Mouse (Mus musculus): ENCODE measurements around the gene Ehmt2. TPM values are rescaled to one million over a fixed set of nuclear protein-coding genes. Genes with fewer than 3 reads are reported as not detected.

Ehmt2 gene
- polyA plus RNA-seq, 1 experiment from 2014 or later = 121 TPM

- H3K36me3 ChIP-seq (ENCODE audit: control insufficient read depth, insufficient read depth) = no peaks in the 10 kb centered on the region
- no peak overlapping the region for H3K4me3 ChIP-seq (replicated peaks; ENCODE audit: low read length)
- no peaks in the 10 kb centered on the region for H3K9me3 ChIP-seq (ENCODE audit: control insufficient read depth, low read length)
- H3K4me2 ChIP-seq (ENCODE audit: low read length) = no peak overlapping the region
- no peak overlapping the region for H3K27ac ChIP-seq (ENCODE audit: low read length)
- ATAC-seq = no peak
- H3K9ac ChIP-seq (replicated peaks; ENCODE audit: low read depth, low read length) = no peak overlapping the region
- 34% methylated on average over 3 of the region's 3 CpGs for WGBS
- H3K27me3 ChIP-seq (replicated peaks; ENCODE audit: control insufficient read depth, insufficient read depth, low read length) = peaks cover 5% of the 10 kb centered on the region; the same call in 1 of the 2 replicates
- H3K4me1 ChIP-seq (replicated peaks; ENCODE audit: control insufficient read depth, insufficient read depth, low read length) = peaks cover 7% of the 10 kb centered on the region
These were observed 63.9 kb downstream of the Ehmt2 start for GRCm38 (mm10) chr17:34962125-34962524.

- Histone ChIP-seq H3K27ac (ENCODE audit: low read length) (no peak overlapping the region), H3K9ac (replicated peaks; ENCODE audit: low read depth, low read length) (no peak overlapping the region), H3K27me3 (replicated peaks; ENCODE audit: control insufficient read depth, insufficient read depth, low read length) (peaks cover 7% of the 10 kb centered on the region; the same call in 1 of the 2 replicates), H3K4me1 (replicated peaks; ENCODE audit: control insufficient read depth, insufficient read depth, low read length) (peaks cover 7% of the 10 kb centered on the region), H3K4me2 (ENCODE audit: low read length) (no peak overlapping the region), H3K4me3 (replicated peaks; ENCODE audit: low read length) (no peak overlapping the region), H3K36me3 (ENCODE audit: control insufficient read depth, insufficient read depth) (no peaks in the 10 kb centered on the region), H3K9me3 (ENCODE audit: control insufficient read depth, low read length) (no peaks in the 10 kb centered on the region)
- ATAC-seq = no peak
- 48% methylated on average over 1 of the region's 1 CpGs for WGBS
These were observed 64.6 kb downstream of the Ehmt2 start for GRCm38 (mm10) chr17:34962841-34963240.

Small RNA genes within 50 kb of the gene (microRNA-seq; reads per million reads assigned to microRNA genes)
- gene Mir6972 = not detected

Other genes with a start within 250 kb of the Ehmt2 start
- 0.08 and 0.09 TPM in 2 replicates for gene Tnxb, start 227.9 kb upstream of the Ehmt2 start, polyA plus RNA-seq (2015; fragmentation: Nextera tagmentation; extraction: Ambion mirVana)
- 0.16 TPM in 1 of 2 replicates, not detected in the other for gene C4b, start 154.6 kb upstream of the Ehmt2 start, polyA plus RNA-seq (2015; fragmentation: Nextera tagmentation; extraction: Ambion mirVana)
- gene Cyp21a1, start 93.9 kb upstream of the Ehmt2 start, polyA plus RNA-seq (2015; fragmentation: Nextera tagmentation; extraction: Ambion mirVana) = not detected in 2 replicates
- 33.4 and 50.4 TPM in 2 replicates for gene Stk19, start 61.5 kb upstream of the Ehmt2 start, polyA plus RNA-seq (2015; fragmentation: Nextera tagmentation; extraction: Ambion mirVana)
- 64.8 and 75.6 TPM in 2 replicates for gene Dxo, start 61.5 kb upstream of the Ehmt2 start, polyA plus RNA-seq (2015; fragmentation: Nextera tagmentation; extraction: Ambion mirVana)
- gene Skiv2l, start 48.3 kb upstream of the Ehmt2 start, polyA plus RNA-seq (2015; fragmentation: Nextera tagmentation; extraction: Ambion mirVana) = 65.6 and 67.5 TPM in 2 replicates
- 87.5 and 97.7 TPM in 2 replicates for gene Nelfe, start 48.1 kb upstream of the Ehmt2 start, polyA plus RNA-seq (2015; fragmentation: Nextera tagmentation; extraction: Ambion mirVana)
- 1.1 and 1.3 TPM in 2 replicates for gene Cfb, start 36.0 kb upstream of the Ehmt2 start, polyA plus RNA-seq (2015; fragmentation: Nextera tagmentation; extraction: Ambion mirVana)
- 7.1 and 8.0 TPM in 2 replicates for gene Zbtb12, start 19.0 kb upstream of the Ehmt2 start, polyA plus RNA-seq (2015; fragmentation: Nextera tagmentation; extraction: Ambion mirVana)
- 0.29 TPM in 1 of 2 replicates, not detected in the other for gene Gm20547, start 16.4 kb upstream of the Ehmt2 start, polyA plus RNA-seq (2015; fragmentation: Nextera tagmentation; extraction: Ambion mirVana)
- 1.6 and 1.7 TPM in 2 replicates for gene C2, start 204 bp upstream of the Ehmt2 start, polyA plus RNA-seq (2015; fragmentation: Nextera tagmentation; extraction: Ambion mirVana)
- 0.09 TPM in 1 of 2 replicates, not detected in the other for gene Slc44a4, start 16.0 kb downstream of the Ehmt2 start, polyA plus RNA-seq (2015; fragmentation: Nextera tagmentation; extraction: Ambion mirVana)
- 31.8 and 36.8 TPM in 2 replicates for gene Neu1, start 32.8 kb downstream of the Ehmt2 start, polyA plus RNA-seq (2015; fragmentation: Nextera tagmentation; extraction: Ambion mirVana)
- gene Hspa1b, start 60.8 kb downstream of the Ehmt2 start, polyA plus RNA-seq (2015; fragmentation: Nextera tagmentation; extraction: Ambion mirVana) = 0.14 TPM in 1 of 2 replicates, not detected in the other
- not detected in 2 replicates for gene Gm20481, start 71.4 kb downstream of the Ehmt2 start, polyA plus RNA-seq (2015; fragmentation: Nextera tagmentation; extraction: Ambion mirVana)
- gene Hspa1a, start 73.7 kb downstream of the Ehmt2 start, polyA plus RNA-seq (2015; fragmentation: Nextera tagmentation; extraction: Ambion mirVana) = 3.3 and 5.2 TPM in 2 replicates
- 1.5 and 1.7 TPM in 2 replicates for gene Hspa1l, start 74.2 kb downstream of the Ehmt2 start, polyA plus RNA-seq (2015; fragmentation: Nextera tagmentation; extraction: Ambion mirVana)
- gene Lsm2, start 83.4 kb downstream of the Ehmt2 start, polyA plus RNA-seq (2015; fragmentation: Nextera tagmentation; extraction: Ambion mirVana) = 119 and 121 TPM in 2 replicates
- gene Vars, start 102.5 kb downstream of the Ehmt2 start, polyA plus RNA-seq (2015; fragmentation: Nextera tagmentation; extraction: Ambion mirVana) = 81.7 and 85.2 TPM in 2 replicates
- gene Vwa7, start 118.1 kb downstream of the Ehmt2 start, polyA plus RNA-seq (2015; fragmentation: Nextera tagmentation; extraction: Ambion mirVana) = 0.12 and 0.14 TPM in 2 replicates
- 2.2 and 2.7 TPM in 2 replicates for gene Sapcd1, start 129.5 kb downstream of the Ehmt2 start, polyA plus RNA-seq (2015; fragmentation: Nextera tagmentation; extraction: Ambion mirVana)
- 3.1 and 3.4 TPM in 2 replicates for gene Msh5, start 148.3 kb downstream of the Ehmt2 start, polyA plus RNA-seq (2015; fragmentation: Nextera tagmentation; extraction: Ambion mirVana)
- 79.3 and 85.5 TPM in 2 replicates for gene Clic1, start 151.5 kb downstream of the Ehmt2 start, polyA plus RNA-seq (2015; fragmentation: Nextera tagmentation; extraction: Ambion mirVana)
- 484 and 489 TPM in 2 replicates for gene Ddah2, start 160.6 kb downstream of the Ehmt2 start, polyA plus RNA-seq (2015; fragmentation: Nextera tagmentation; extraction: Ambion mirVana)
- not detected in 2 replicates for gene Ly6g6c, start 166.9 kb downstream of the Ehmt2 start, polyA plus RNA-seq (2015; fragmentation: Nextera tagmentation; extraction: Ambion mirVana)
- 0.24 TPM in 1 of 2 replicates, not detected in the other for gene Mpig6b, start 167.7 kb downstream of the Ehmt2 start, polyA plus RNA-seq (2015; fragmentation: Nextera tagmentation; extraction: Ambion mirVana)
- gene Ly6g6e, start 178.4 kb downstream of the Ehmt2 start, polyA plus RNA-seq (2015; fragmentation: Nextera tagmentation; extraction: Ambion mirVana) = 11.8 and 12.3 TPM in 2 replicates
- 1.2 and 1.6 TPM in 2 replicates for gene Ly6g6d, start 179.6 kb downstream of the Ehmt2 start, polyA plus RNA-seq (2015; fragmentation: Nextera tagmentation; extraction: Ambion mirVana)
- not detected in 2 replicates for gene Ly6g6f, start 187.1 kb downstream of the Ehmt2 start, polyA plus RNA-seq (2015; fragmentation: Nextera tagmentation; extraction: Ambion mirVana)
- gene Abhd16a, start 190.8 kb downstream of the Ehmt2 start, polyA plus RNA-seq (2015; fragmentation: Nextera tagmentation; extraction: Ambion mirVana) = 93.1 and 109 TPM in 2 replicates
- not detected in 2 replicates for gene Ly6g5c, start 209.8 kb downstream of the Ehmt2 start, polyA plus RNA-seq (2015; fragmentation: Nextera tagmentation; extraction: Ambion mirVana)
- gene Ly6g5b, start 217.0 kb downstream of the Ehmt2 start, polyA plus RNA-seq (2015; fragmentation: Nextera tagmentation; extraction: Ambion mirVana) = 0.62 and 1.3 TPM in 2 replicates
- gene Gpank1, start 223.0 kb downstream of the Ehmt2 start, polyA plus RNA-seq (2015; fragmentation: Nextera tagmentation; extraction: Ambion mirVana) = 29.6 and 29.8 TPM in 2 replicates
- 308 and 320 TPM in 2 replicates for gene Csnk2b, start 223.6 kb downstream of the Ehmt2 start, polyA plus RNA-seq (2015; fragmentation: Nextera tagmentation; extraction: Ambion mirVana)
- gene D17H6S53E, start 227.9 kb downstream of the Ehmt2 start, polyA plus RNA-seq (2015; fragmentation: Nextera tagmentation; extraction: Ambion mirVana) = 6.1 and 8.6 TPM in 2 replicates
- 0.56 TPM in 1 of 2 replicates, not detected in the other for gene Apom, start 233.6 kb downstream of the Ehmt2 start, polyA plus RNA-seq (2015; fragmentation: Nextera tagmentation; extraction: Ambion mirVana)
- gene Bag6, start 236.7 kb downstream of the Ehmt2 start, polyA plus RNA-seq (2015; fragmentation: Nextera tagmentation; extraction: Ambion mirVana) = 85.4 and 86.7 TPM in 2 replicates

All from forebrain, embryonic 16.5 days (tissue).